Mouse (Mus musculus) erythroblast, embryonic 14.5 days (primary cell): ENCODE measurements around the gene Tagln2.

Source experiments
- GATA1 ChIP-seq: IDR thresholded peaks from 2 replicates; pipeline ENCODE4 v1.6.1; 2012; ENCODE audit warnings: low read length, inconsistent platforms, mixed read lengths
- TAL1 ChIP-seq: IDR thresholded peaks from 3 replicates; pipeline ENCODE4 v1.6.1; 2012; ENCODE audit warnings: low read length, inconsistent platforms, mixed read lengths

DNA sequence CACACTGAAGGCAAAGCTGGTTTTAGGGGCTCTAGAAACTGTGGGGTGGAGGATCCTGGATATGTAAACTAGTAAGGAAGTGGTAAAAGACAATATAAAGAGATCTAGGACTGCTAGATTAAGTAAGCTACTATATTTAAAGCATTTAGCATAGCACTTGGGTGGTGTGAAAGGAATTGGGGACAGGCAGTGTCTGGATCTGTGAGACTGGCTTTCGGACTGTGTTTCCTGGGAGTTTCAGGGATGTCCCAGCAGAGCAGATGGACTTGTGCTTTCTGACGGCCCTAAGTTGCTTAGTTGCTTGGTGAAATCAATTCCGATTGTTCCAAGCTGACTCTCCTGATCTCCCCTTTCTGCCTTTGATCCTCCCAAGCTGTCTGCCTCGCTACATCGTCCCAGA, 13.2 kb upstream of the Tagln2 start:
- TF ChIP-seq GATA1 (no peak), TAL1 (no peak)
